Mouse (Mus musculus) activated CD4-positive, CD25-positive, alpha-beta regulatory T cell, adult 4 months (primary cell): ENCODE results near the gene Wnt6. TPM values are rescaled to one million over a fixed set of nuclear protein-coding genes. Genes with fewer than 3 reads are reported as not detected.

ENCODE experiments used
- ATAC-seq: one replicate; pipeline ENCODE4 v1.8.0; 2017
- polyA plus RNA-seq, 2 experiments: library from polyadenylated mRNA; unstranded; fragments of 100-300 nt; shearing (Covaris generic); gene quantifications; one replicate each; pipeline ENCODE4 v1.2.1; 2017

Wnt6 gene
- polyA plus RNA-seq, 2 experiments from 2014 or later: not detected

- ATAC-seq: no peak
Observed at GRCm38 (mm10) chr1:74775816-74776215, 4.1 kb downstream of the Wnt6 start.

- no peak for ATAC-seq
Observed at GRCm38 (mm10) chr1:74778934-74779486, 7.3 kb downstream of the Wnt6 start.

- ATAC-seq: no peak
Observed at GRCm38 (mm10) chr1:74782045-74782444, 10.4 kb downstream of the Wnt6 start.

GRCm38 (mm10) chr1:74783554-74783953, 11.9 kb downstream of the Wnt6 start:
- ATAC-seq: no peak

GRCm38 (mm10) chr1:74784041-74784759, 12.5 kb downstream of the Wnt6 start:
- no peak for ATAC-seq

- ATAC-seq: peak; percentile 77
Observed at GRCm38 (mm10) chr1:74787846-74788245, 16.2 kb downstream of the Wnt6 start.

- no peak for ATAC-seq
Observed at GRCm38 (mm10) chr1:74788603-74789176, 17.0 kb downstream of the Wnt6 start.

- no peak for ATAC-seq
Observed at GRCm38 (mm10) chr1:74790095-74790494, 18.4 kb downstream of the Wnt6 start.

GRCm38 (mm10) chr1:74791249-74791648, 19.6 kb downstream of the Wnt6 start, which contains the start of gene Wnt10a:
TSS of gene Wnt10a (plus strand) at chr1:74791516.
- ATAC-seq: no peak

- ATAC-seq: no peak
Observed at GRCm38 (mm10) chr1:74792831-74793660, 21.4 kb downstream of the Wnt6 start.

GRCm38 (mm10) chr1:74794487-74795144, 22.9 kb downstream of the Wnt6 start:
- no peak for ATAC-seq

GRCm38 (mm10) chr1:74795145-74795529, 23.4 kb downstream of the Wnt6 start:
- ATAC-seq: no peak

GRCm38 (mm10) chr1:74797459-74797858, 25.8 kb downstream of the Wnt6 start:
- ATAC-seq: no peak

GRCm38 (mm10) chr1:74800424-74800888, 28.8 kb downstream of the Wnt6 start:
- peak; percentile 10 for ATAC-seq

- no peak for ATAC-seq
Observed at GRCm38 (mm10) chr1:74801631-74802140, 30.0 kb downstream of the Wnt6 start.

- peak; percentile 75 for ATAC-seq
Observed at GRCm38 (mm10) chr1:74802795-74803656, 31.3 kb downstream of the Wnt6 start.

GRCm38 (mm10) chr1:74804211-74804870, 32.6 kb downstream of the Wnt6 start:
- ATAC-seq: no peak

- no peak for ATAC-seq
Observed at GRCm38 (mm10) chr1:74805340-74805835, 33.7 kb downstream of the Wnt6 start.

GRCm38 (mm10) chr1:74805843-74806242, 34.2 kb downstream of the Wnt6 start:
- no peak for ATAC-seq
